Mouse (Mus musculus): ENCODE measurements around the gene Tipin. TPM values are rescaled to one million over a fixed set of nuclear protein-coding genes. Genes with fewer than 3 reads are reported as not detected.

Gene Tipin
- 79.8 and 103 TPM in 2 replicates for polyA plus RNA-seq (2014; fragmentation: Nextera tagmentation; extraction: Ambion mirVana)

GRCm38 (mm10) chr9:64281105-64281780 lies at the start of gene Tipin:
Tipin (plus strand) TSS chr9:64281581.
- peak within 1 kb of the TSS; percentile 74 for H3K4me2 ChIP-seq (ENCODE audit: low read length)
- peak; percentile 94 for ATAC-seq (ENCODE audit: low FRiP score, low TSS enrichment)
- WGBS = 4% methylated on average over 46 of the region's 46 CpGs
- no peaks in the 10 kb centered on the region for H3K9me3 ChIP-seq (ENCODE audit: control insufficient read depth, low read length)
- no peaks in the 10 kb centered on the region for H3K36me3 ChIP-seq (ENCODE audit: control insufficient read depth, insufficient read depth, low read length)
- peak within 1 kb of the TSS; percentile 79 for H3K4me3 ChIP-seq (replicated peaks; ENCODE audit: low read depth, low read length)
- H3K4me1 ChIP-seq (ENCODE audit: control insufficient read depth, insufficient read depth, low read length) = no peaks in the 10 kb centered on the region
- H3K27ac ChIP-seq (replicated peaks; ENCODE audit: low read depth, low read length) = peak within 1 kb of the TSS; percentile 82
- H3K27me3 ChIP-seq (ENCODE audit: control insufficient read depth, insufficient read depth, low read length) = no peaks in the 10 kb centered on the region
- peak within 1 kb of the TSS; percentile 93 for H3K9ac ChIP-seq (replicated peaks; ENCODE audit: low read length)
- peak; percentile 97 for DNase-seq

GRCm38 (mm10) chr9:64231674-64232073 lies 49.7 kb upstream of the Tipin start:
- ATAC-seq (ENCODE audit: low FRiP score, low TSS enrichment) = no peak
- Histone ChIP-seq H3K4me3 (replicated peaks; ENCODE audit: low read depth, low read length) (no peak overlapping the region), H3K27me3 (ENCODE audit: control insufficient read depth, insufficient read depth, low read length) (no peaks in the 10 kb centered on the region), H3K27ac (replicated peaks; ENCODE audit: low read depth, low read length) (no peak overlapping the region), H3K4me1 (ENCODE audit: control insufficient read depth, insufficient read depth, low read length) (no peaks in the 10 kb centered on the region), H3K4me2 (ENCODE audit: low read length) (no peak overlapping the region), H3K9ac (replicated peaks; ENCODE audit: low read length) (0 out of 2 replicates have a peak overlapping the region, but pooled peaks have one; percentile 6), H3K36me3 (ENCODE audit: control insufficient read depth, insufficient read depth, low read length) (no peaks in the 10 kb centered on the region), H3K9me3 (ENCODE audit: control insufficient read depth, low read length) (no peaks in the 10 kb centered on the region)
- DNase-seq = no peak
- 84% methylated on average over 3 of the region's 3 CpGs for WGBS

- no peak overlapping the region for H3K9ac ChIP-seq (replicated peaks; ENCODE audit: low read length)
- H3K27ac ChIP-seq (replicated peaks; ENCODE audit: low read depth, low read length) = no peak overlapping the region
- H3K27me3 ChIP-seq (ENCODE audit: control insufficient read depth, insufficient read depth, low read length) = no peaks in the 10 kb centered on the region
- no peaks in the 10 kb centered on the region for H3K9me3 ChIP-seq (ENCODE audit: control insufficient read depth, low read length)
- H3K4me3 ChIP-seq (replicated peaks; ENCODE audit: low read depth, low read length) = no peak overlapping the region
- no peaks in the 10 kb centered on the region for H3K36me3 ChIP-seq (ENCODE audit: control insufficient read depth, insufficient read depth, low read length)
- DNase-seq (no peak), ATAC-seq (ENCODE audit: low FRiP score, low TSS enrichment) (no peak)
- H3K4me2 ChIP-seq (ENCODE audit: low read length) = no peak overlapping the region
- 77% methylated on average over 9 of the region's 9 CpGs for WGBS
- H3K4me1 ChIP-seq (ENCODE audit: control insufficient read depth, insufficient read depth, low read length) = no peaks in the 10 kb centered on the region
These were observed 49.0 kb upstream of the Tipin start for GRCm38 (mm10) chr9:64232257-64232957.

GRCm38 (mm10) chr9:64233656-64234055 lies 47.7 kb upstream of the Tipin start:
- 64% methylated on average over 5 of the region's 5 CpGs for WGBS
- DNase-seq = no peak
- ATAC-seq (ENCODE audit: low FRiP score, low TSS enrichment) = no peak

GRCm38 (mm10) chr9:64234768-64235435 lies 46.5 kb upstream of the Tipin start, which contains the start of gene Uchl4:
Uchl4 (plus strand) TSS chr9:64235201.
- WGBS = 95% methylated on average over 8 of the region's 8 CpGs
- Histone ChIP-seq H3K27ac (replicated peaks; ENCODE audit: low read depth, low read length) (no peak within 1 kb of the TSS), H3K4me1 (ENCODE audit: control insufficient read depth, insufficient read depth, low read length) (no peaks in the 10 kb centered on the region), H3K36me3 (ENCODE audit: control insufficient read depth, insufficient read depth, low read length) (no peaks in the 10 kb centered on the region), H3K9me3 (ENCODE audit: control insufficient read depth, low read length) (no peaks in the 10 kb centered on the region), H3K4me3 (replicated peaks; ENCODE audit: low read depth, low read length) (no peak within 1 kb of the TSS), H3K9ac (replicated peaks; ENCODE audit: low read length) (no peak within 1 kb of the TSS), H3K4me2 (ENCODE audit: low read length) (no peak within 1 kb of the TSS), H3K27me3 (ENCODE audit: control insufficient read depth, insufficient read depth, low read length) (no peaks in the 10 kb centered on the region)
- ATAC-seq (ENCODE audit: low FRiP score, low TSS enrichment) = no peak
- DNase-seq = no peak

More at GRCm38 (mm10) chr9:64233656-64234055, 47.7 kb upstream of the Tipin start:
- Histone ChIP-seq H3K9ac (replicated peaks; ENCODE audit: low read length) (no peak overlapping the region), H3K4me2 (ENCODE audit: low read length) (no peak overlapping the region), H3K27me3 (ENCODE audit: control insufficient read depth, insufficient read depth, low read length) (no peaks in the 10 kb centered on the region), H3K9me3 (ENCODE audit: control insufficient read depth, low read length) (no peaks in the 10 kb centered on the region), H3K4me3 (replicated peaks; ENCODE audit: low read depth, low read length) (no peak overlapping the region), H3K4me1 (ENCODE audit: control insufficient read depth, insufficient read depth, low read length) (no peaks in the 10 kb centered on the region), H3K36me3 (ENCODE audit: control insufficient read depth, insufficient read depth, low read length) (no peaks in the 10 kb centered on the region), H3K27ac (replicated peaks; ENCODE audit: low read depth, low read length) (no peak overlapping the region)

GRCm38 (mm10) chr9:64236056-64236455 lies 45.3 kb upstream of the Tipin start:
- Histone ChIP-seq H3K27ac (replicated peaks; ENCODE audit: low read depth, low read length) (no peak overlapping the region), H3K27me3 (ENCODE audit: control insufficient read depth, insufficient read depth, low read length) (no peaks in the 10 kb centered on the region), H3K9ac (replicated peaks; ENCODE audit: low read length) (no peak overlapping the region), H3K36me3 (ENCODE audit: control insufficient read depth, insufficient read depth, low read length) (no peaks in the 10 kb centered on the region), H3K4me2 (ENCODE audit: low read length) (no peak overlapping the region), H3K4me3 (replicated peaks; ENCODE audit: low read depth, low read length) (no peak overlapping the region), H3K4me1 (ENCODE audit: control insufficient read depth, insufficient read depth, low read length) (0 out of 2 replicates have a peak, but pooled peaks cover 5% of the 10 kb centered on the region), H3K9me3 (ENCODE audit: control insufficient read depth, low read length) (no peaks in the 10 kb centered on the region)
- no peak for ATAC-seq (ENCODE audit: low FRiP score, low TSS enrichment)
- DNase-seq = no peak
- WGBS = 96% methylated on average over 7 of the region's 7 CpGs

- H3K9me3 ChIP-seq (ENCODE audit: control insufficient read depth, low read length) = no peaks in the 10 kb centered on the region
- H3K27ac ChIP-seq (replicated peaks; ENCODE audit: low read depth, low read length) = no peak overlapping the region
- no peak for ATAC-seq (ENCODE audit: low FRiP score, low TSS enrichment)
- WGBS = 62% methylated on average over 2 of the region's 2 CpGs
- H3K9ac ChIP-seq (replicated peaks; ENCODE audit: low read length) = no peak overlapping the region
- no peak for DNase-seq
- H3K4me2 ChIP-seq (ENCODE audit: low read length) = no peak overlapping the region
- H3K36me3 ChIP-seq (ENCODE audit: control insufficient read depth, insufficient read depth, low read length) = no peaks in the 10 kb centered on the region
- no peaks in the 10 kb centered on the region for H3K27me3 ChIP-seq (ENCODE audit: control insufficient read depth, insufficient read depth, low read length)
- H3K4me3 ChIP-seq (replicated peaks; ENCODE audit: low read depth, low read length) = no peak overlapping the region
- H3K4me1 ChIP-seq (ENCODE audit: control insufficient read depth, insufficient read depth, low read length) = peaks cover 9% of the 10 kb centered on the region; the same call in 1 of the 2 replicates
These were observed 41.3 kb upstream of the Tipin start for GRCm38 (mm10) chr9:64240116-64240515.

GRCm38 (mm10) chr9:64240681-64241080 lies 40.7 kb upstream of the Tipin start:
- Histone ChIP-seq H3K4me3 (replicated peaks; ENCODE audit: low read depth, low read length) (no peak overlapping the region), H3K9ac (replicated peaks; ENCODE audit: low read length) (no peak overlapping the region), H3K27me3 (ENCODE audit: control insufficient read depth, insufficient read depth, low read length) (no peaks in the 10 kb centered on the region), H3K9me3 (ENCODE audit: control insufficient read depth, low read length) (no peaks in the 10 kb centered on the region), H3K36me3 (ENCODE audit: control insufficient read depth, insufficient read depth, low read length) (no peaks in the 10 kb centered on the region), H3K4me2 (ENCODE audit: low read length) (no peak overlapping the region), H3K4me1 (ENCODE audit: control insufficient read depth, insufficient read depth, low read length) (peaks cover 9% of the 10 kb centered on the region; the same call in 1 of the 2 replicates), H3K27ac (replicated peaks; ENCODE audit: low read depth, low read length) (0 out of 2 replicates have a peak overlapping the region, but pooled peaks have one; percentile 20)
- ATAC-seq (ENCODE audit: low FRiP score, low TSS enrichment) (no peak), DNase-seq (no peak)
- WGBS = 59% methylated on average over 8 of the region's 8 CpGs
